Mouse (Mus musculus): ENCODE data around the gene Fn3krp.

DNA sequence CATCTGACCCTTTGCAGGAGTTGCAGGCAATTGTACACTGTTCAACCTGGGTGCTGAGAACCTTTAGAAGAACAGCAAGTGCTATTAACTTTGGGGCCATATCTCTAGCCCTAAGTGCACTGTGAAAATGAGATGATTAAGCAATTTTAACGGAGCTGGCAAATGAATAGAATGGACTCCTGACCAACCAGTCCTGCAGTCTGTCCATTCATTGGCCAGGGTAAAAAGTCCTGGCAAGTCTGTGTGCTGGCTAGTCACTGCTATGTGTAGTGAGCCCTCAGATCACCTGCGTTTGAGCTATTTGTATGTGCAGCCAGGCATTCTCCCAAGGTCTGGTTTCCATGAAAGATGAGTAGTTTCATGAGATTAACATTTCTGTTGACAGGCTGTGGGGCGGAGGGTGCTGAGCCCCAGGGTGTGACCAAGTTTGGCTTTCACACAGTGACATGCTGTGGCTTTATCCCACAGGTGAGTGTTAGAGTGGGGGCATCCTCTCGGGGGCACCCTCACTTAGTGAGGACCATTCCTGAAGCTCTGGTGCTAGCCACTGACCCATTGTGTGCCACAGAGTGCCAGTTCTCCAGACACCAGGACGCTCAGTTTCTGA, 18.6 kb downstream of the Fn3krp start:
- TF ChIP-seq CTCF (IDR thresholded peaks at IDR 0.05; ENCODE audit: extremely low read depth, insufficient read depth, low read length) (no peak), POLR2A (IDR thresholded peaks at IDR 0.05; ENCODE audit: extremely low read depth, insufficient read depth, low read length) (no peak)

All from cortical plate, adult 2 months (tissue).